Comparison of ENCODE assay signal across 14 mouse cellular contexts in genomic region chr9:106451899-106452298, GRCm38 (mm10). TPM values are rescaled to one million over a fixed set of nuclear protein-coding genes. Genes with fewer than 3 reads are reported as not detected.
DNase-seq lines count a peak whose midpoint lies in the region; ATAC-seq lines count a peak whose summit lies in the region.
"Had no signal": no experiment of that assay in that cellular context is flagged by ENCODE, and none has a peak within 500 bp of the region (broad histone marks: within the 10 kb centered on the region; RNA-seq: fewer than 3 reads in every experiment).

No protein-coding gene starts in this region.

- no peak for ATAC-seq in forebrain, embryonic 13.5 days
- ATAC-seq in forebrain, embryonic 14.5 days = no peak
- no peak for ATAC-seq in kidney, embryonic 16.5 days (ENCODE audit: low FRiP score, low TSS enrichment)
- ATAC-seq in embryonic facial prominence, embryonic 13.5 days (ENCODE audit: insufficient number of reproducible peaks, insufficient read depth, low FRiP score, low TSS enrichment, low read depth) = no peak
- no peak for ATAC-seq in midbrain, embryonic 11.5 days (ENCODE audit: low FRiP score)

- H3K27ac ChIP-seq in forebrain, embryonic 13.5 days = 0 out of 2 replicates have a peak overlapping the region, but pooled peaks have one; percentile 96
- H3K27ac ChIP-seq in forebrain, embryonic 14.5 days (ENCODE audit: low read depth, low read length) = no peak overlapping the region
- no peak overlapping the region for H3K27ac ChIP-seq in kidney, embryonic 16.5 days (ENCODE audit: low read length)
- peak overlapping the region; percentile 44; the same call in 1 of the 2 replicates for H3K27ac ChIP-seq in embryonic facial prominence, embryonic 13.5 days
- no peak overlapping the region for H3K27ac ChIP-seq in midbrain, embryonic 11.5 days (ENCODE audit: low read depth, low read length)

- H3K9me3 ChIP-seq in forebrain, embryonic 13.5 days (replicated peaks) = no peaks in the 10 kb centered on the region
- no peaks in the 10 kb centered on the region for H3K9me3 ChIP-seq in forebrain, embryonic 14.5 days (replicated peaks; ENCODE audit: control insufficient read depth, low read length)
- no peaks in the 10 kb centered on the region for H3K9me3 ChIP-seq in kidney, embryonic 16.5 days (ENCODE audit: low read length)
- H3K9me3 ChIP-seq in embryonic facial prominence, embryonic 13.5 days = no peaks in the 10 kb centered on the region
- no peaks in the 10 kb centered on the region for H3K9me3 ChIP-seq in midbrain, embryonic 11.5 days (ENCODE audit: control insufficient read depth, low read length)
- H3K9me3 ChIP-seq: megakaryocyte, embryonic 14.5 days had no signal

- DNase-seq in forebrain, embryonic 14.5 days (ENCODE audit: low spot score) = no peak
- no peak for DNase-seq in kidney, postnatal 14 days
- no peak for DNase-seq in midbrain, embryonic 11.5 days (ENCODE audit: low spot score, missing footprints)
- no peak for DNase-seq in left cerebral cortex, adult 8-10 months (ENCODE audit: low spot score in 2 of 2)
- no peak for DNase-seq in adrenal gland, postnatal 10 days
- DNase-seq: adrenal gland, postnatal 25 days; gastrocnemius, postnatal 10 days; left cerebral cortex, postnatal 4 days; retina, postnatal 1 day had no signal

- peaks cover 76% of the 10 kb centered on the region for H3K4me1 ChIP-seq in forebrain, embryonic 13.5 days
- peaks cover 35% of the 10 kb centered on the region for H3K4me1 ChIP-seq in forebrain, embryonic 14.5 days (ENCODE audit: control insufficient read depth, insufficient read depth, low read length)
- peaks cover 85% of the 10 kb centered on the region for H3K4me1 ChIP-seq in kidney, embryonic 16.5 days (ENCODE audit: insufficient read depth, low read length)
- peaks cover 86% of the 10 kb centered on the region for H3K4me1 ChIP-seq in embryonic facial prominence, embryonic 13.5 days
- H3K4me1 ChIP-seq in midbrain, embryonic 11.5 days (ENCODE audit: control insufficient read depth, insufficient read depth, low read length) = peaks cover 60% of the 10 kb centered on the region

- WGBS in forebrain, embryonic 13.5 days = 55% methylated on average over 2 of the region's 2 CpGs
- WGBS in forebrain, embryonic 14.5 days = 53% methylated on average over 2 of the region's 2 CpGs
- WGBS in kidney, embryonic 16.5 days = 56% methylated on average over 2 of the region's 2 CpGs
- WGBS in embryonic facial prominence, embryonic 13.5 days = 44% methylated on average over 2 of the region's 2 CpGs
- WGBS in midbrain, embryonic 11.5 days = 47% methylated on average over 2 of the region's 2 CpGs

- H3K4me2 ChIP-seq in forebrain, embryonic 13.5 days = no peak overlapping the region
- H3K4me2 ChIP-seq in forebrain, embryonic 14.5 days (ENCODE audit: low read length) = no peak overlapping the region
- 0 out of 2 replicates have a peak overlapping the region, but pooled peaks have one; percentile 2 for H3K4me2 ChIP-seq in kidney, embryonic 16.5 days (replicated peaks; ENCODE audit: low read depth, low read length)
- H3K4me2 ChIP-seq in embryonic facial prominence, embryonic 13.5 days = peak overlapping the region; percentile 97; the same call in 1 of the 2 replicates
- H3K4me2 ChIP-seq in midbrain, embryonic 11.5 days = peak overlapping the region; percentile 78; the same call in 1 of the 2 replicates

- no peak overlapping the region for H3K4me3 ChIP-seq in forebrain, embryonic 13.5 days
- no peak overlapping the region for H3K4me3 ChIP-seq in forebrain, embryonic 14.5 days (ENCODE audit: low read depth, low read length)
- no peak overlapping the region for H3K4me3 ChIP-seq in kidney, embryonic 16.5 days (ENCODE audit: low read length)
- H3K4me3 ChIP-seq in embryonic facial prominence, embryonic 13.5 days = no peak overlapping the region
- H3K4me3 ChIP-seq in midbrain, embryonic 11.5 days (ENCODE audit: low read depth, low read length) = 0 out of 2 replicates have a peak overlapping the region, but pooled peaks have one; percentile 88
- H3K4me3 ChIP-seq: megakaryocyte, embryonic 14.5 days had no signal

- no peaks in the 10 kb centered on the region for H3K27me3 ChIP-seq in forebrain, embryonic 13.5 days
- no peaks in the 10 kb centered on the region for H3K27me3 ChIP-seq in forebrain, embryonic 14.5 days (replicated peaks; ENCODE audit: control insufficient read depth, insufficient read depth, low read length)
- H3K27me3 ChIP-seq in kidney, embryonic 16.5 days (ENCODE audit: insufficient read depth, low read length) = no peaks in the 10 kb centered on the region
- H3K27me3 ChIP-seq in embryonic facial prominence, embryonic 13.5 days = no peaks in the 10 kb centered on the region
- no peaks in the 10 kb centered on the region for H3K27me3 ChIP-seq in midbrain, embryonic 11.5 days (ENCODE audit: control insufficient read depth, insufficient read depth, low read length)

- no peak overlapping the region for H3K9ac ChIP-seq in forebrain, embryonic 13.5 days
- no peak overlapping the region for H3K9ac ChIP-seq in forebrain, embryonic 14.5 days (ENCODE audit: low read length)
- 0 out of 2 replicates have a peak overlapping the region, but pooled peaks have one; percentile 80 for H3K9ac ChIP-seq in kidney, embryonic 16.5 days (replicated peaks; ENCODE audit: low read length)
- H3K9ac ChIP-seq in embryonic facial prominence, embryonic 13.5 days = 0 out of 2 replicates have a peak overlapping the region, but pooled peaks have one; percentile 11
- no peak overlapping the region; the same call in 1 of the 2 replicates for H3K9ac ChIP-seq in midbrain, embryonic 11.5 days (ENCODE audit: low read length)

- H3K36me3 ChIP-seq in forebrain, embryonic 13.5 days (ENCODE audit: poor library complexity, severe bottlenecking) = peaks cover 7% of the 10 kb centered on the region; the same call in 1 of the 2 replicates
- H3K36me3 ChIP-seq in forebrain, embryonic 14.5 days (ENCODE audit: control insufficient read depth, insufficient read depth, low read length) = no peaks in the 10 kb centered on the region
- H3K36me3 ChIP-seq in kidney, embryonic 16.5 days (ENCODE audit: insufficient read depth, low read length) = no peaks in the 10 kb centered on the region
- H3K36me3 ChIP-seq in embryonic facial prominence, embryonic 13.5 days = 0 out of 2 replicates have a peak, but pooled peaks cover 5% of the 10 kb centered on the region
- no peaks in the 10 kb centered on the region for H3K36me3 ChIP-seq in midbrain, embryonic 11.5 days (ENCODE audit: control insufficient read depth, insufficient read depth, low read length)

RNA-seq across cellular contexts. Expression of gene Pcbp4, which starts 1.2 kb away (rescaled TPM):
- polyA plus RNA-seq in forebrain, embryonic 13.5 days (2015; fragmentation: Nextera tagmentation; extraction: Ambion mirVana) = 243 and 274 TPM in 2 replicates
- 199 and 226 TPM in 2 replicates for polyA plus RNA-seq in forebrain, embryonic 14.5 days (2014; fragmentation: Nextera tagmentation; extraction: Ambion mirVana)
- 119 and 136 TPM in 2 replicates for polyA plus RNA-seq in kidney, embryonic 16.5 days (2015; fragmentation: Nextera tagmentation; extraction: Ambion mirVana)
- polyA plus RNA-seq in embryonic facial prominence, embryonic 13.5 days (2015; fragmentation: Nextera tagmentation; extraction: Ambion mirVana) = 128 and 133 TPM in 2 replicates
- polyA plus RNA-seq in midbrain, embryonic 11.5 days (2014; fragmentation: Nextera tagmentation; extraction: Ambion mirVana) = 219 and 256 TPM in 2 replicates
- 100 to 1,000 TPM; 201 to 223 (median 211) TPM for total RNA-seq in left cerebral cortex, adult 8-10 months (2022)
- total RNA-seq in adrenal gland, postnatal 10 days (2021) = 10 to 100 TPM; 28.6 to 42.5 TPM

RNA-seq across cellular contexts. Expression of gene Abhd14a, which starts 4.4 kb away (rescaled TPM):
- 40.5 and 50.9 TPM in 2 replicates for polyA plus RNA-seq in forebrain, embryonic 13.5 days (2015; fragmentation: Nextera tagmentation; extraction: Ambion mirVana)
- polyA plus RNA-seq in forebrain, embryonic 14.5 days (2014; fragmentation: Nextera tagmentation; extraction: Ambion mirVana) = 51.9 and 60.2 TPM in 2 replicates
- polyA plus RNA-seq in kidney, embryonic 16.5 days (2015; fragmentation: Nextera tagmentation; extraction: Ambion mirVana) = 68.8 and 70.3 TPM in 2 replicates
- polyA plus RNA-seq in embryonic facial prominence, embryonic 13.5 days (2015; fragmentation: Nextera tagmentation; extraction: Ambion mirVana) = 74.4 and 75.2 TPM in 2 replicates
- 30.8 and 34.5 TPM in 2 replicates for polyA plus RNA-seq in midbrain, embryonic 11.5 days (2014; fragmentation: Nextera tagmentation; extraction: Ambion mirVana)
- total RNA-seq in left cerebral cortex, adult 8-10 months (2022) = 10 to 100 TPM; 31.7 to 35.8 (median 34.5) TPM
- 10 to 100 TPM; 20.6 to 24.6 TPM for total RNA-seq in adrenal gland, postnatal 10 days (2021)

RNA-seq across cellular contexts. Expression of gene Abhd14b, which starts 4.6 kb away (rescaled TPM):
- polyA plus RNA-seq in forebrain, embryonic 13.5 days (2015; fragmentation: Nextera tagmentation; extraction: Ambion mirVana) = 3.0 and 4.3 TPM in 2 replicates
- 5.5 and 5.9 TPM in 2 replicates for polyA plus RNA-seq in forebrain, embryonic 14.5 days (2014; fragmentation: Nextera tagmentation; extraction: Ambion mirVana)
- polyA plus RNA-seq in kidney, embryonic 16.5 days (2015; fragmentation: Nextera tagmentation; extraction: Ambion mirVana) = 45.5 and 48.3 TPM in 2 replicates
- 21.4 and 23.4 TPM in 2 replicates for polyA plus RNA-seq in embryonic facial prominence, embryonic 13.5 days (2015; fragmentation: Nextera tagmentation; extraction: Ambion mirVana)
- 3.9 and 4.5 TPM in 2 replicates for polyA plus RNA-seq in midbrain, embryonic 11.5 days (2014; fragmentation: Nextera tagmentation; extraction: Ambion mirVana)
- total RNA-seq in left cerebral cortex, adult 8-10 months (2022) = 10 to 100 TPM; 14.6 to 16.1 (median 15.3) TPM
- total RNA-seq in adrenal gland, postnatal 10 days (2021) = 10 to 100 TPM; 30.7 to 32.6 TPM

RNA-seq across cellular contexts. Expression of gene Acy1, which starts 13.8 kb away (rescaled TPM):
- polyA plus RNA-seq in forebrain, embryonic 13.5 days (2015; fragmentation: Nextera tagmentation; extraction: Ambion mirVana) = 35.8 and 42.2 TPM in 2 replicates
- polyA plus RNA-seq in forebrain, embryonic 14.5 days (2014; fragmentation: Nextera tagmentation; extraction: Ambion mirVana) = 29.4 and 36.8 TPM in 2 replicates
- polyA plus RNA-seq in kidney, embryonic 16.5 days (2015; fragmentation: Nextera tagmentation; extraction: Ambion mirVana) = 59.1 and 62.4 TPM in 2 replicates
- polyA plus RNA-seq in embryonic facial prominence, embryonic 13.5 days (2015; fragmentation: Nextera tagmentation; extraction: Ambion mirVana) = 51.8 and 55.0 TPM in 2 replicates
- polyA plus RNA-seq in midbrain, embryonic 11.5 days (2014; fragmentation: Nextera tagmentation; extraction: Ambion mirVana) = 29.9 and 30.4 TPM in 2 replicates
- total RNA-seq in left cerebral cortex, adult 8-10 months (2022) = 10 to 100 TPM; 23.2 to 24.3 (median 23.7) TPM
- 10 to 100 TPM; 21.3 to 23.1 TPM for total RNA-seq in adrenal gland, postnatal 10 days (2021)

RNA-seq across cellular contexts. Expression of gene Gpr62, which starts 13.8 kb away (rescaled TPM):
- 0.37 and 0.45 TPM in 2 replicates for polyA plus RNA-seq in forebrain, embryonic 13.5 days (2015; fragmentation: Nextera tagmentation; extraction: Ambion mirVana)
- 0.56 and 0.89 TPM in 2 replicates for polyA plus RNA-seq in forebrain, embryonic 14.5 days (2014; fragmentation: Nextera tagmentation; extraction: Ambion mirVana)
- 0.31 and 0.41 TPM in 2 replicates for polyA plus RNA-seq in kidney, embryonic 16.5 days (2015; fragmentation: Nextera tagmentation; extraction: Ambion mirVana)
- polyA plus RNA-seq in embryonic facial prominence, embryonic 13.5 days (2015; fragmentation: Nextera tagmentation; extraction: Ambion mirVana) = 0.53 TPM in 1 of 2 replicates, not detected in the other
- 0.12 and 0.23 TPM in 2 replicates for polyA plus RNA-seq in midbrain, embryonic 11.5 days (2014; fragmentation: Nextera tagmentation; extraction: Ambion mirVana)
- 10 to 100 TPM; 11.7 to 15.6 (median 12.7) TPM for total RNA-seq in left cerebral cortex, adult 8-10 months (2022)
- total RNA-seq in adrenal gland, postnatal 10 days (2021) = under 1 TPM; 0.27 to 0.48 TPM
- total RNA-seq: MEL had no signal

Comparison
In these comparisons a context has a peak if more than half of its experiments do, and no peak if none do; other contexts are left out.
1. H3K27ac ChIP-seq: peak in forebrain, embryonic 13.5 days (single experiment) and embryonic facial prominence, embryonic 13.5 days (single experiment); none in forebrain, embryonic 14.5 days (single experiment), kidney, embryonic 16.5 days (single experiment) and midbrain, embryonic 11.5 days (single experiment).
2. H3K4me2 ChIP-seq: peak in kidney, embryonic 16.5 days (single experiment), embryonic facial prominence, embryonic 13.5 days (single experiment) and midbrain, embryonic 11.5 days (single experiment); none in forebrain, embryonic 13.5 days (single experiment) and forebrain, embryonic 14.5 days (single experiment).
3. H3K9ac ChIP-seq: peak in kidney, embryonic 16.5 days (single experiment) and embryonic facial prominence, embryonic 13.5 days (single experiment); none in forebrain, embryonic 13.5 days (single experiment), forebrain, embryonic 14.5 days (single experiment) and midbrain, embryonic 11.5 days (single experiment).